Mouse (Mus musculus): Measurements from ENCODE around the gene Rnls.

DNA sequence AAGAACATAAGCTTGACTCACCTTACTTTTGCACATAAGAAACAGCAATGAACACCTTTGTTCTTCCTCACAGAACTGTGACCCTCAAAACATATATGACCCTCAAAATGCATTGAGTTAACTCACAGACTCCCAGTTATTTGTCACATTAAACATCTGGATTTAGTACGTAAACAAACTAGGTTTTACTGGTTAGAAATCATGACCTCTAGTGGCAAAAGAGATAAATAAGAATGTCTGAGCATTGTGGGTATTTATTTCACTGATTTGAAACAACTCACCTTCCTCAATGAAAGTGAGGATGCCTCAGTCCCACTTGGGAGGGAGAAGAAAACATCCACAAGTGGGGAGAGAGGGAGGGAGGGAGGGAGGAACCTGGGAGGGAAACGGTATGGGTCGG is 109.1 kb downstream of the Rnls start:
- no peak for TF ChIP-seq CTCF (conservative IDR thresholded peaks at IDR 0.05; ENCODE audit: insufficient read depth, insufficient read length, low read depth, low read length)
- no peak for TF ChIP-seq POLR2A (IDR thresholded peaks at IDR 0.05; ENCODE audit: low read depth, low read length)

Data from kidney, adult 2 months (tissue).